Mouse (Mus musculus) limb, embryonic 14.5 days (tissue): ENCODE measurements around the gene Plekha5. TPM values are rescaled to one million over a fixed set of nuclear protein-coding genes. Genes with fewer than 3 reads are reported as not detected.
A peak's percentile ranks its signal among the peaks of the same experiment; 100 is the strongest.

Experiments used
- ATAC-seq: fragments of 200-750 bp; cut with Nextera tagmentation; 2 replicates; pipeline ENCODE4 v1.8.0; 2017; ENCODE audit warnings: low read depth, moderate number of reproducible peaks, moderate TSS enrichment; ENCODE audit not compliant: low FRiP score
- DNase-seq: peaks from one replicate; pipeline ENCODE4 v3.0.0-alpha.2; 2015; ENCODE audit warnings: low spot score
- H3K27ac ChIP-seq: fragments of 300-500 bp; sonication (generic); replicated peaks from 2 replicates; pipeline ENCODE4 v1.5.1; 2014; ENCODE audit warnings: low read depth, mild to moderate bottlenecking, low read length, moderate library complexity, mixed read lengths
- H3K27me3 ChIP-seq: fragments of 300-500 bp; sonication (generic); 2 replicates; pipeline ENCODE4 v1.6.1; 2014; ENCODE audit warnings: low read length, mixed read lengths; ENCODE audit not compliant: control insufficient read depth, insufficient read depth
- H3K36me3 ChIP-seq: fragments of 300-500 bp; sonication (generic); 2 replicates; pipeline ENCODE4 v1.6.1; 2014; ENCODE audit warnings: mild to moderate bottlenecking, low read length, moderate library complexity, mixed read lengths; ENCODE audit not compliant: control insufficient read depth, insufficient read depth
- H3K4me1 ChIP-seq: fragments of 300-500 bp; sonication (generic); 2 replicates; pipeline ENCODE4 v1.6.1; 2014; ENCODE audit warnings: antibody characterized with exemption, low read length, mixed read lengths; ENCODE audit not compliant: control insufficient read depth, insufficient read depth
- H3K4me2 ChIP-seq: fragments of 300-500 bp; sonication (generic); replicated peaks from 2 replicates; pipeline ENCODE4 v1.6.1; 2014; ENCODE audit warnings: low read depth, mild to moderate bottlenecking, low read length, moderate library complexity; ENCODE audit not compliant: severe bottlenecking
- H3K4me3 ChIP-seq: fragments of 300-500 bp; sonication (generic); replicated peaks from 2 replicates; pipeline ENCODE4 v1.5.1; 2014; ENCODE audit warnings: low read length
- H3K9ac ChIP-seq: fragments of 300-500 bp; sonication (generic); 2 replicates; pipeline ENCODE4 v1.6.1; 2014; ENCODE audit warnings: mild to moderate bottlenecking, low read depth, low read length, moderate library complexity; ENCODE audit not compliant: severe bottlenecking
- H3K9me3 ChIP-seq: fragments of 300-500 bp; sonication (generic); 2 replicates; pipeline ENCODE4 v1.6.1; 2016; ENCODE audit warnings: low read length; ENCODE audit not compliant: control insufficient read depth
- POLR2A ChIP-seq: fragments of 200-500 bp; IDR thresholded peaks from 2 replicates; pipeline ENCODE4 v1.8.0; 2012; ENCODE audit warnings: inconsistent platforms, mild to moderate bottlenecking, moderate library complexity, borderline replicate concordance; ENCODE audit not compliant: insufficient read depth, insufficient read length; ENCODE audit errors: extremely low read depth
- WGBS: fragments of 180-500 bp; shearing (Covaris S2); extraction: QIAGEN DNeasy Blood & Tissue Kit; methylation state at CpG from one replicate; pipeline ENCODE4 v1.1.7; 2014; 5-methylcytosine and 5-hydroxymethylcytosine counted together
- polyA plus RNA-seq, 2 experiments: library from polyadenylated mRNA; depleted of rRNA in 1 of 2; stranded (reverse) in 1 of 2; unstranded in 1 of 2; fragments of >200 nt; fragmentation: Nextera tagmentation in 1 of 2; extraction: Ambion mirVana in 1 of 2; gene quantifications; 2 replicates each; pipeline versions ENCODE4 v1.2.1 to v1.2.3; 2012 to 2014

Gene Plekha5
- polyA plus RNA-seq, 2 experiments, result 50.8 to 87.2 TPM

DNA sequence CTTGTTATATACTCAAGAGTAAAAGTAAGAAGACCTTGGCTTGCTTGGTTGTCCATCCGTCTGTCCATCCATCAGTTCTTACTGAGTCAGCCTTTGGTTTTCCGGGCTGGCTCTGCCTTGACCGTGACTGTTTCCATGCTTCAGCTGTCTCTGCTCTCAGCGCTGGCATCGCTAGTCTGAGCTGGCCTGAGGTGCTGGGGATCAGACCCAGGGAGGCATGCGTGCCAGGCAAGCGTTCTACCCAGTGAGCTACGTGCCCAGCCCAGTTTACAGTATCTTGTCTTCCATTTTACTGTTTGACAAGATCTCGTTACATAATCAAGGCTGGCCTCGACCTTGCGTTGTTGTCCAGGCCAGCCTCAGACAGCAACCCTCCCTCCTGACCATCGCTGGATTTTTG lies 44.0 kb downstream of the Plekha5 start:
- Histone ChIP-seq H3K27ac (no peak overlapping the region), H3K4me2 (no peak overlapping the region), H3K9me3 (no peaks in the 10 kb centered on the region), H3K9ac (no peak overlapping the region), H3K27me3 (no peaks in the 10 kb centered on the region), H3K36me3 (no peaks in the 10 kb centered on the region), H3K4me3 (no peak overlapping the region), H3K4me1 (peaks cover 10% of the 10 kb centered on the region)
- DNase-seq (no peak), ATAC-seq (no peak)
- TF ChIP-seq POLR2A, result no peak
- WGBS, result 97% methylated on average over 12 of the region's 12 CpGs

DNA sequence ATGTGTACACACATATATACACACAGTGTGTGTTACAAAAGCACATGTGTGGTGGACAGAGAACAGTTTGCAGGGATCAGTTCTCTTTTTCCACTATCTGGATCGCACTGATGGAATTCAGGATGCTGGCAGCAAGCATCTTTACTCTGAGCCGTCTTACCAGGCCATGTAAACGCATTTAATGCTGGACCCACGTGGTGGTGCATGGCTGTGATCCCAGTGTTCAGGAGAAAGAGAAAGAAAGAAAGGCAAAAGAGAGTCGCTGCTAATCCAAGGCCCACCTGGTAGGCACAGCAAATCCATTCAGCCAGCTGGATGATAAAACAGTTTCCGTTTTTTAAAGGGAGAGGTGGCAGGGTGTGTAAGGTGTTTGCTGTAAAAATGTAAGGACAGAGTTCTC lies 45.9 kb downstream of the Plekha5 start:
- Histone ChIP-seq H3K27me3 (no peaks in the 10 kb centered on the region), H3K4me3 (no peak overlapping the region), H3K9ac (no peak overlapping the region), H3K4me2 (no peak overlapping the region), H3K4me1 (peaks cover 10% of the 10 kb centered on the region), H3K27ac (no peak overlapping the region), H3K36me3 (no peaks in the 10 kb centered on the region), H3K9me3 (no peaks in the 10 kb centered on the region)
- WGBS, result 69% methylated on average over 6 of the region's 6 CpGs
- DNase-seq (no peak), ATAC-seq (no peak)
- no peak for TF ChIP-seq POLR2A

DNA sequence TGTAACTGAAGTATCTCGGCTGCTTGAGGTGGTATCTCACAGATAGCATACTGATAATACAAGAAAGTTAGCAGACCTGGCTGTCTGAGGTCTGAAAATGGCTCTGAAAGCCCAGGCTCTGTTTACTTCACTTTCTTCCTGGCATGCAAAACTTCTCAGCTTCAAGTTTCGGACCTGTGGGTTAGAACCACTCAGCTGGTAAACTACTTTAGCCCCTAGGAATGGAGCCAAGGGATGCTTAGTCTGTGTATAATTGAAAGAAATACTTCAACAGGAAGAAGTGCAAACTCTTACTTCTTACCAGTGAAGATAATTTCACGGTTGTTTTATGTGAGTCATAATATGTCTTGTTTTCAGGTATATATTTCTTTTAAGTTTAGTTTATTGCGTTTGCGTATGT lies 47.9 kb downstream of the Plekha5 start:
- no peak overlapping the region for H3K4me3 ChIP-seq
- WGBS, result 84% methylated on average over 5 of the region's 5 CpGs
- no peak overlapping the region for H3K4me2 ChIP-seq
- no peaks in the 10 kb centered on the region for H3K27me3 ChIP-seq
- no peak overlapping the region for H3K9ac ChIP-seq
- H3K36me3 ChIP-seq, result no peaks in the 10 kb centered on the region
- ATAC-seq (no peak), DNase-seq (no peak)
- no peaks in the 10 kb centered on the region for H3K9me3 ChIP-seq
- H3K4me1 ChIP-seq, result peaks cover 3% of the 10 kb centered on the region; the same call in 1 of the 2 replicates
- no peak for TF ChIP-seq POLR2A
- H3K27ac ChIP-seq, result no peak overlapping the region

DNA sequence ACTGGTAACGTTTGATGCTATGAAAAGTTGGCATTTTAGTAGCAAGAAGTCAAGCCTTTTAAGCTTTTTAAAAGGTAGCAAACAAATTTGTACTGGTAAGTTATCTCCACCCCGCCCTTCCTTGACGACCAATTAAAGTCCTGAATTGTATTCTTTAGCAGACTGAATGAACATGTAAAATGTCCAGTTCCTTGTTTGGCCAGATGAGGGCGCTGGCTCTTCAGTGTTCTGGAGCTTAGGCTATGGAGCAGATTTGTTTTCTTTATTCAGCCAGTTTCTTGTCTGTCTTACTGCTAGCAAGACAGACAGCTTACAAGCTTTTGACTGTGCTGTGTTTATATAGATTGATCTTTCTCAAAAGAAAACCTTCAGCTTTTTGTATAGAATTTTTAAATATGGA lies 48.5 kb downstream of the Plekha5 start:
- no peaks in the 10 kb centered on the region for H3K9me3 ChIP-seq
- H3K4me3 ChIP-seq, result no peak overlapping the region
- ATAC-seq (no peak), DNase-seq (peak; percentile 68)
- H3K4me1 ChIP-seq, result peaks cover 6% of the 10 kb centered on the region
- WGBS, result 55% methylated on average over 4 of the region's 4 CpGs
- no peak overlapping the region for H3K4me2 ChIP-seq
- H3K9ac ChIP-seq, result no peak overlapping the region
- no peak overlapping the region for H3K27ac ChIP-seq
- no peaks in the 10 kb centered on the region for H3K36me3 ChIP-seq
- no peaks in the 10 kb centered on the region for H3K27me3 ChIP-seq
- no peak for TF ChIP-seq POLR2A

DNA sequence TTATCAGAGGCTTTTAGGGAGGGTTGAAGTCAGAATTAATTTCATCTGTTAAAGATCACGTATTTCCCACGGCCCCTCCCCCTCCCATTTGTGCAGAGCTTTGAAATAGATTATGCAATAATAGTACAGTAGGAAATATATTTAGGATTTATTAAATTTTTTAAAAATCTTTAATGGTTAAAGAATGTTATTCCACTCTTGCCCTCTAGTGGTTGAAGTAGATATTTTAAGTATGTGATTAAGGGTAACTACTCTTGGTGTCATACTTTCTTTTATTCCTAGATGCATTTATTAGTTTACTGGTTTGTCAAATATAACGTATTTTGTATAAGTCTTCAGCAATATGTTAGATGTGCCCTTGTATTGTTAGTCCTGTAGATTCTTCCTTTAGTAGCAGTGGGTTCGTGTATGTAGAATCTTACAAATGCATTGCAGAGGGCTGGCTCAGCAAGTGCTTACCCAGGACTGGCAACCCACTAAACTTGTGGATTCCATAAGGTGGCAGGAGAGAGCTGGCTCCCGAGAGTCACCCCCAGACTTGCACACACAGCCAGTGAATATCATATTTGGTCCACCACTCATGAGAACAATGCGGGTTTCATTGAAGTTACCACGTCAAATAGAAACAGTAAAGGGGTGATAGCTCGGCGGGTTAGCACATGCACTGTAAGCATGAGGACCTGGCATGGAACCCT lies 51.7 kb downstream of the Plekha5 start:
- Histone ChIP-seq H3K36me3 (0 out of 2 replicates have a peak, but pooled peaks cover 3% of the 10 kb centered on the region), H3K9me3 (no peaks in the 10 kb centered on the region), H3K9ac (no peak overlapping the region), H3K4me3 (no peak overlapping the region), H3K27ac (no peak overlapping the region), H3K27me3 (no peaks in the 10 kb centered on the region), H3K4me2 (no peak overlapping the region), H3K4me1 (peaks cover 8% of the 10 kb centered on the region)
- 83% methylated on average over 9 of the region's 9 CpGs for WGBS
- no peak for TF ChIP-seq POLR2A
- DNase-seq (no peak), ATAC-seq (no peak)

DNA sequence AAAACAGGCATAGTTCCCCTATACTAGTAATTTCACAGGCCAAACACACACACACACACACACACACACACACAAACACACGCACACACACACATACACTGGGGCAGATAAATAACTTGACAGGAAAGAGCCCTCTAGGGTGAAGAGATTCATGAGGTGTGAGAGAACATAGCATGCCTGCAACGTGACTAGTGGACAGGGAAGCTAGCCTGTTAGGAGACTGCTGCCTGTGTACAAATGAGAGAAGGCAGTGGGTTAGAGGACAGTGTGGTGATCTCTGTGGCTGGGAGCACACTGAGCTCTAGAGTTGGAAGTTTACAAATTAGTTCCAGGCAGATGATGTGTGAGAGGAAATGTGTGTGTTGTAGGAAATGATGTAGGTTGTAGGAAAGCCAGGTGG lies 53.1 kb downstream of the Plekha5 start:
- H3K9me3 ChIP-seq, result no peaks in the 10 kb centered on the region
- 0 out of 2 replicates have a peak, but pooled peaks cover 3% of the 10 kb centered on the region for H3K36me3 ChIP-seq
- peaks cover 8% of the 10 kb centered on the region for H3K4me1 ChIP-seq
- H3K4me2 ChIP-seq, result no peak overlapping the region
- no peak overlapping the region for H3K9ac ChIP-seq
- no peak overlapping the region for H3K27ac ChIP-seq
- 23% methylated on average over 2 of the region's 2 CpGs for WGBS
- no peaks in the 10 kb centered on the region for H3K27me3 ChIP-seq
- H3K4me3 ChIP-seq, result no peak overlapping the region
- no peak for TF ChIP-seq POLR2A
- DNase-seq (no peak), ATAC-seq (no peak; the same call in 1 of the 2 replicates)
